Mouse (Mus musculus) testis, adult 2 months (tissue): Measurements from ENCODE around the gene Lrrc47. TPM values are rescaled to one million over a fixed set of nuclear protein-coding genes. Genes with fewer than 3 reads are reported as not detected.

ENCODE experiments used
- H3K27ac ChIP-seq: fragments of 200-500 bp; 2 replicates; pipeline ENCODE4 v1.5.1; 2012; ENCODE audit warnings: low read depth, low read length; ENCODE audit not compliant: control insufficient read depth, insufficient read depth
- H3K27me3 ChIP-seq: fragments of 200-500 bp; 2 replicates; pipeline ENCODE4 v1.6.1; 2012; ENCODE audit warnings: mild to moderate bottlenecking, low read length, moderate library complexity; ENCODE audit not compliant: control insufficient read depth, insufficient read depth
- H3K36me3 ChIP-seq: fragments of 200-500 bp; 2 replicates; pipeline ENCODE4 v1.6.1; 2012; ENCODE audit warnings: mild to moderate bottlenecking, low read length; ENCODE audit not compliant: control insufficient read depth, insufficient read depth
- H3K4me1 ChIP-seq: fragments of 200-500 bp; 2 replicates; pipeline ENCODE4 v1.6.1; 2012; ENCODE audit warnings: low read length; ENCODE audit not compliant: control insufficient read depth, insufficient read depth
- H3K4me3 ChIP-seq: fragments of 200-500 bp; 2 replicates; pipeline ENCODE4 v1.5.1; 2012; ENCODE audit warnings: low read depth, mild to moderate bottlenecking, low read length, moderate library complexity, mixed read lengths; ENCODE audit not compliant: control insufficient read depth
- CTCF ChIP-seq: fragments of 200-500 bp; IDR thresholded peaks from 2 replicates; pipeline ENCODE4 v1.5.1; 2012; ENCODE audit warnings: low read depth, mild to moderate bottlenecking, inconsistent platforms, low read length, moderate library complexity; ENCODE audit not compliant: control insufficient read depth, insufficient read depth, insufficient replicate concordance
- POLR2A ChIP-seq: fragments of 200-500 bp; IDR thresholded peaks from 2 replicates; pipeline ENCODE4 v1.6.1; 2012; ENCODE audit warnings: low read depth, mild to moderate bottlenecking, inconsistent platforms, low read length, moderate library complexity; ENCODE audit not compliant: control insufficient read depth
- polyA plus RNA-seq: library from polyadenylated mRNA; depleted of rRNA; stranded (reverse); fragments of >200 nt; gene quantifications from 2 replicates; pipeline ENCODE4 v1.2.3, GENCODE M21; 2012; rRNA removed

The Lrrc47 gene
- polyA plus RNA-seq, 1 experiment: 58.8 TPM

DNA sequence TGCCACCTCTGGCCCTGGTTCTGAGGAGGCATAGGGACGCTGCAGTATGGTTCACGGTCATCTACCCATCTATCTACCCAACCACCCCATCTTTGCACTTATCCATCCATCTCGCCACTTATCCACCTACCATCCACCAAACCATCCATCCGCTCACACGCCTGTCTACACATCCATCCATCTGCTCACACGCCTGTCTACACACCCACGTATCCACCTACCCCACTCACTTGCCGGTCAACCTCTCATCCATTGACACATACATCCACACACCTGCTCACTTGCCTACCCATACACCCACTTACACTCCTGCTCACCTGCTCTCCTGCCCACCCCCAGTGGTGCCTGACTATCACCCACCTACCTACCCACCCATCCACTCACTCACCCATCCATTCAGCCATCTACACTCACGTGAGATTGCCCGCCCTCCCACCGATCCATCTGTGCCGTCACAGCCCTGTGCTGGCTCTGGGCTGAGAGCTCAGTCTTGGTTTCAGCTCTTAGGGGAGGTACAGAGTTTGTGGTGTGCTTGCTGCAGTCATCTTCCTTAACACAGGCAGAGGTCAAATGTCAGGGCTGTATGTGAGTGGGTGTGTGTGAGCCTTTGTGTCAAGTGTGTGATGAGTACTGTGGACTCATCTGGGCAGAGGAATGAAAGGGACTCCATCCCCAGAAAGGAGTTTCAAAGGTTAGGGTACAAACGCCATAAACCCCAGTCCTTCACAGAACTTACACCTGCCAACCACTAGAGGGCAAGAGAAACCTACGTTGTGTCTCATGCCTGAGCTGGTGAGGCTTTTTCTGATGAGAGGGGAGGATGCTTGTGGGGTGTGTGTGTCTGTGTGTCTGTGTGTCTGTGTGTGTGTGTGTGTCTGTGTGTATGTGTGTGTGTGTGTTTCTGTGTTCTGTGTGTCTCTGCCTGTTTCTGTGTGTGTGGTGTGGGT, 53.6 kb downstream of the Lrrc47 start:
- Histone ChIP-seq H3K27ac (no peak overlapping the region), H3K36me3 (no peaks in the 10 kb centered on the region), H3K27me3 (no peaks in the 10 kb centered on the region), H3K4me3 (no peak overlapping the region), H3K4me1 (no peaks in the 10 kb centered on the region)
- no peak for TF ChIP-seq POLR2A
- peak; percentile 23; the same call in 1 of the 2 replicates for TF ChIP-seq CTCF

DNA sequence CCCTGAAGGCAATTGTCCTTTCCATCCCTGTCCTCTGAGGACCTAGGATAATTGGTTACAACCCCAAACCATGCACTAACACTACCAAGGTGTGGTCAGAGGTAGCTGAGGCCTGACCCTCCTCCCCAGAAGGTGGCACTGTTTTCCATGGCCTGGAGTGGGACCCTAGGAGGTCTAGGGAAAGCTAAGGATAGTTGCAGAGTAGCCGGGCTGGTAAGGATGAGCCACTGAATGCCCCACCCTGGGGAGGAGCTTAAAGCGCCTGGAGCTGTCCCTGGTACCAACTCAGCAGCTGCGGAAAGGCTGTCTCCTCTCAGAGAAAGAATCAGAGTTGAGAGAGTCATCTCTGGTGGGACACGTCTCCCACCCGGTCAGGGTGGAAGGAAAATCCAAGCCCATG, 59.4 kb downstream of the Lrrc47 start:
- Histone ChIP-seq H3K4me1 (no peaks in the 10 kb centered on the region), H3K36me3 (no peaks in the 10 kb centered on the region), H3K4me3 (no peak overlapping the region), H3K27ac (no peak overlapping the region), H3K27me3 (no peaks in the 10 kb centered on the region)
- TF ChIP-seq CTCF (no peak), POLR2A (no peak)

Other genes with a start within 250 kb of the Lrrc47 start
- 76.8 and 87.1 TPM in 2 replicates for gene A430005L14Rik, start 54.5 kb upstream of the Lrrc47 start, polyA plus RNA-seq
- 4.6 and 4.7 TPM in 2 replicates for gene Dffb, start 36.6 kb upstream of the Lrrc47 start, polyA plus RNA-seq
- gene Cep104, start 36.5 kb upstream of the Lrrc47 start, polyA plus RNA-seq: 43.4 and 46.6 TPM in 2 replicates
- gene Smim1, start 14.5 kb downstream of the Lrrc47 start, polyA plus RNA-seq: 39.8 and 41.1 TPM in 2 replicates
- gene Ccdc27, start 30.9 kb downstream of the Lrrc47 start, polyA plus RNA-seq: 51.5 and 55.2 TPM in 2 replicates
- gene Trp73, start 128.5 kb downstream of the Lrrc47 start, polyA plus RNA-seq: 0.17 and 0.48 TPM in 2 replicates
- 20.8 and 21.2 TPM in 2 replicates for gene Wrap73, start 130.6 kb downstream of the Lrrc47 start, polyA plus RNA-seq
- gene Tprgl, start 148.9 kb downstream of the Lrrc47 start, polyA plus RNA-seq: 212 and 246 TPM in 2 replicates
- gene Megf6, start 159.0 kb downstream of the Lrrc47 start, polyA plus RNA-seq: 1.0 and 1.4 TPM in 2 replicates